Mouse (Mus musculus): Measurements from ENCODE around the gene Amn. TPM values are rescaled to one million over a fixed set of nuclear protein-coding genes. Genes with fewer than 3 reads are reported as not detected.

Gene Amn
- polyA plus RNA-seq, 1 experiment from 2014 or later, result 50.2 TPM

DNA sequence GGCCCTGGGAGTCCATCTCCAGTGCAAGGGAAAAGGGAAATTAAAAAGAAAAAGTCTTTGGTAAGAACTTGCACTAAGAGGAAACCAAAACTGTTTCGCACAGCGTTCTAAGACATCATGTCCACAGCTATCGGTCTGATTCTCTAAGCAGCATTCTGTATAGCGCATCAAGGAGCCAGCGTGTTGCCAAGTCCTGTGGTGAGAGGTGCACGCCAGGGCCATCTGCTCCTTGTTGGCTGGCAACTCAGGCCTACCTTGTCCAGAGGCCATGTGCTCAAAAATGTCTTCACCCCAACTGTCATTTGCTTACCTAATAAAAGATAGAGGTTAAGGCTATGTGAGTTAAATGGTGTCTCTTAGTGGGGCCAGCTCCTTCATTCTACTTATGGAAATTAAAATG is 29.0 kb upstream of the Amn start:
- no peak for ATAC-seq (ENCODE audit: low FRiP score)
- no peak overlapping the region for H3K4me3 ChIP-seq (replicated peaks)
- 85% methylated on average over 6 of the region's 6 CpGs for WGBS

GRCm38 (mm10) chr12:111242346-111242745 is 28.5 kb upstream of the Amn start:
- Histone ChIP-seq H3K27ac (replicated peaks) (no peak overlapping the region), H3K27me3 (replicated peaks) (no peaks in the 10 kb centered on the region), H3K36me3 (peaks cover 50% of the 10 kb centered on the region), H3K4me2 (no peak overlapping the region), H3K9ac (replicated peaks) (no peak overlapping the region), H3K4me3 (replicated peaks) (no peak overlapping the region), H3K4me1 (peaks cover 8% of the 10 kb centered on the region; the same call in 1 of the 2 replicates), H3K9me3 (replicated peaks) (no peaks in the 10 kb centered on the region)
- ATAC-seq (ENCODE audit: low FRiP score), result no peak
- WGBS, result 94% methylated on average over 5 of the region's 5 CpGs

More for the DNA sequence above, 29.0 kb upstream of the Amn start:
- no peaks in the 10 kb centered on the region for H3K9me3 ChIP-seq (replicated peaks)
- H3K9ac ChIP-seq (replicated peaks), result no peak overlapping the region
- peaks cover 45% of the 10 kb centered on the region for H3K36me3 ChIP-seq
- no peak overlapping the region for H3K27ac ChIP-seq (replicated peaks)
- no peaks in the 10 kb centered on the region for H3K27me3 ChIP-seq (replicated peaks)
- peaks cover 8% of the 10 kb centered on the region; the same call in 1 of the 2 replicates for H3K4me1 ChIP-seq
- H3K4me2 ChIP-seq, result no peak overlapping the region

GRCm38 (mm10) chr12:111243733-111244132 is 27.2 kb upstream of the Amn start:
- H3K4me3 ChIP-seq (replicated peaks), result no peak overlapping the region
- H3K9me3 ChIP-seq (replicated peaks), result no peaks in the 10 kb centered on the region
- 93% methylated on average over 12 of the region's 12 CpGs for WGBS
- no peak overlapping the region for H3K4me2 ChIP-seq
- H3K27ac ChIP-seq (replicated peaks), result no peak overlapping the region
- no peak overlapping the region for H3K9ac ChIP-seq (replicated peaks)
- ATAC-seq (ENCODE audit: low FRiP score), result no peak
- H3K4me1 ChIP-seq, result peaks cover 4% of the 10 kb centered on the region; the same call in 1 of the 2 replicates
- H3K36me3 ChIP-seq, result peaks cover 46% of the 10 kb centered on the region
- no peaks in the 10 kb centered on the region for H3K27me3 ChIP-seq (replicated peaks)

DNA sequence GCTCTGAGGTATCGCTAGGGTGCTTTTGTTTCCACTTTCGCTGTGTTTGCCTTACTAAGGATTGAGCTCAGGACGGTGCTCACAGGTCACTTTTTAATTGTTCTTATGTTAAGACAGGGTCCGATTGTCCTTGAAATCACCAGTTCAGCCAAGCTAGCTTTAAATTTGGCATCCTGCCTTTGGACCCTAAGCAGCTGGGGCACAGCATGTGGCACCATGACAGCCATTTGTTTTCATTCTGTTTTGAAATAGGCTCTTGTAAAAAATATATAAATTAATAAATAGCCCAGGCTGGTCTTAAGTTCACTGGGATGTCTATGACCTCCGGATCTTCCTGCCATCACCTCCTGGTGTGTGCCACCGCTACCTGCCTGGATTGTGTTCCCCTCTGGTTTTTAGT is 25.8 kb upstream of the Amn start:
- Histone ChIP-seq H3K4me3 (replicated peaks) (no peak overlapping the region), H3K9ac (replicated peaks) (no peak overlapping the region), H3K4me2 (no peak overlapping the region), H3K27ac (replicated peaks) (no peak overlapping the region), H3K36me3 (peaks cover 40% of the 10 kb centered on the region), H3K9me3 (replicated peaks) (no peaks in the 10 kb centered on the region), H3K4me1 (no peaks in the 10 kb centered on the region), H3K27me3 (replicated peaks) (no peaks in the 10 kb centered on the region)
- WGBS, result 79% methylated on average over 6 of the region's 6 CpGs
- no peak for ATAC-seq (ENCODE audit: low FRiP score)

GRCm38 (mm10) chr12:111246808-111247464 is 24.0 kb upstream of the Amn start:
- Histone ChIP-seq H3K9me3 (replicated peaks) (no peaks in the 10 kb centered on the region), H3K27ac (replicated peaks) (no peak overlapping the region), H3K4me1 (no peaks in the 10 kb centered on the region), H3K27me3 (replicated peaks) (no peaks in the 10 kb centered on the region), H3K4me2 (no peak overlapping the region), H3K36me3 (peaks cover 39% of the 10 kb centered on the region), H3K9ac (replicated peaks) (no peak overlapping the region), H3K4me3 (replicated peaks) (no peak overlapping the region)
- no peak for ATAC-seq (ENCODE audit: low FRiP score)
- 94% methylated on average over 9 of the region's 9 CpGs for WGBS

GRCm38 (mm10) chr12:111249095-111249494 is 21.8 kb upstream of the Amn start:
- no peak for ATAC-seq (ENCODE audit: low FRiP score)

GRCm38 (mm10) chr12:111250116-111250515 is 20.8 kb upstream of the Amn start:
- H3K27me3 ChIP-seq (replicated peaks), result no peaks in the 10 kb centered on the region
- H3K4me1 ChIP-seq, result no peaks in the 10 kb centered on the region
- H3K9ac ChIP-seq (replicated peaks), result no peak overlapping the region
- H3K27ac ChIP-seq (replicated peaks), result no peak overlapping the region
- no peak overlapping the region for H3K4me3 ChIP-seq (replicated peaks)
- no peak overlapping the region for H3K4me2 ChIP-seq
- WGBS, result 90% methylated on average over 8 of the region's 8 CpGs
- H3K9me3 ChIP-seq (replicated peaks), result no peaks in the 10 kb centered on the region
- H3K36me3 ChIP-seq, result peaks cover 23% of the 10 kb centered on the region
- no peak for ATAC-seq (ENCODE audit: low FRiP score)

More at GRCm38 (mm10) chr12:111249095-111249494, 21.8 kb upstream of the Amn start:
- 61% methylated on average over 3 of the region's 3 CpGs for WGBS
- Histone ChIP-seq H3K36me3 (peaks cover 22% of the 10 kb centered on the region), H3K4me2 (no peak overlapping the region), H3K9ac (replicated peaks) (no peak overlapping the region), H3K9me3 (replicated peaks) (no peaks in the 10 kb centered on the region), H3K4me1 (no peaks in the 10 kb centered on the region), H3K4me3 (replicated peaks) (no peak overlapping the region), H3K27ac (replicated peaks) (no peak overlapping the region), H3K27me3 (replicated peaks) (no peaks in the 10 kb centered on the region)

GRCm38 (mm10) chr12:111251227-111251626 is 19.7 kb upstream of the Amn start:
- H3K36me3 ChIP-seq, result peaks cover 27% of the 10 kb centered on the region
- H3K4me3 ChIP-seq (replicated peaks), result no peak overlapping the region
- H3K27ac ChIP-seq (replicated peaks), result no peak overlapping the region
- 65% methylated on average over 9 of the region's 9 CpGs for WGBS
- no peaks in the 10 kb centered on the region for H3K27me3 ChIP-seq (replicated peaks)
- H3K9me3 ChIP-seq (replicated peaks), result no peaks in the 10 kb centered on the region
- H3K4me1 ChIP-seq, result no peaks in the 10 kb centered on the region
- no peak for ATAC-seq (ENCODE audit: low FRiP score)
- H3K4me2 ChIP-seq, result no peak overlapping the region
- H3K9ac ChIP-seq (replicated peaks), result no peak overlapping the region

DNA sequence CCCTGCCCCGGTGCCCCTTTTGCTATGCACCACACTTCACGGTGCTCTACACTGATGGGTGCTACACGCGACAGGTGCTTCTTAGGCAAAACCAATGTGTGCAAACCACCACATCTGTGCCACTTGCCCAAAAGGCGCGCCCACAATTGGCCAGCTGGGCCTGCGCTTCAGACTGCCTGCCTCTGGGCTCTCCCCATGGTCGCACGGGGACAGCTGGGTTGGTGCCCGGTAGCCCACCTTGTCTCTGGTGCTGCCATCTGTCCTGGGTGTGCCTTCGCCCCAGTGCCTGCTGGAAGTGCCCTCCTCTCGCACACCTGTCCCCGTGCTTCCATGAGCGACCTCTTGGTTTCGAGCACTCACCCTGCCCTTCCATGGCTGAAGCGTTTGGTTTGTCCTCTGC is 7.2 kb upstream of the Amn start:
- ATAC-seq (ENCODE audit: low FRiP score), result no peak
- Histone ChIP-seq H3K9ac (replicated peaks) (no peak overlapping the region), H3K36me3 (peaks cover 38% of the 10 kb centered on the region), H3K27ac (replicated peaks) (no peak overlapping the region), H3K27me3 (replicated peaks) (0 out of 2 replicates have a peak, but pooled peaks cover 4% of the 10 kb centered on the region), H3K4me1 (no peaks in the 10 kb centered on the region), H3K4me3 (replicated peaks) (no peak overlapping the region), H3K4me2 (no peak overlapping the region), H3K9me3 (replicated peaks) (no peaks in the 10 kb centered on the region)
- 94% methylated on average over 16 of the region's 16 CpGs for WGBS

- Histone ChIP-seq H3K36me3 (peaks cover 32% of the 10 kb centered on the region), H3K4me3 (replicated peaks) (no peak overlapping the region), H3K4me2 (no peak overlapping the region), H3K27ac (replicated peaks) (no peak overlapping the region), H3K27me3 (replicated peaks) (peaks cover 18% of the 10 kb centered on the region), H3K9ac (replicated peaks) (no peak overlapping the region), H3K9me3 (replicated peaks) (no peaks in the 10 kb centered on the region), H3K4me1 (no peaks in the 10 kb centered on the region)
- ATAC-seq (ENCODE audit: low FRiP score), result no peak
- 74% methylated on average over 5 of the region's 5 CpGs for WGBS
These were observed 5.7 kb upstream of the Amn start for GRCm38 (mm10) chr12:111265212-111265611.

GRCm38 (mm10) chr12:111266592-111266991 is 4.3 kb upstream of the Amn start:
- H3K27me3 ChIP-seq (replicated peaks), result peaks cover 32% of the 10 kb centered on the region
- no peaks in the 10 kb centered on the region for H3K9me3 ChIP-seq (replicated peaks)
- WGBS, result 78% methylated on average over 12 of the region's 12 CpGs
- H3K4me2 ChIP-seq, result no peak overlapping the region
- peaks cover 24% of the 10 kb centered on the region for H3K36me3 ChIP-seq
- peaks cover 8% of the 10 kb centered on the region; the same call in 1 of the 2 replicates for H3K4me1 ChIP-seq
- H3K9ac ChIP-seq (replicated peaks), result no peak overlapping the region
- ATAC-seq (ENCODE audit: low FRiP score), result no peak
- H3K4me3 ChIP-seq (replicated peaks), result no peak overlapping the region
- H3K27ac ChIP-seq (replicated peaks), result no peak overlapping the region

DNA sequence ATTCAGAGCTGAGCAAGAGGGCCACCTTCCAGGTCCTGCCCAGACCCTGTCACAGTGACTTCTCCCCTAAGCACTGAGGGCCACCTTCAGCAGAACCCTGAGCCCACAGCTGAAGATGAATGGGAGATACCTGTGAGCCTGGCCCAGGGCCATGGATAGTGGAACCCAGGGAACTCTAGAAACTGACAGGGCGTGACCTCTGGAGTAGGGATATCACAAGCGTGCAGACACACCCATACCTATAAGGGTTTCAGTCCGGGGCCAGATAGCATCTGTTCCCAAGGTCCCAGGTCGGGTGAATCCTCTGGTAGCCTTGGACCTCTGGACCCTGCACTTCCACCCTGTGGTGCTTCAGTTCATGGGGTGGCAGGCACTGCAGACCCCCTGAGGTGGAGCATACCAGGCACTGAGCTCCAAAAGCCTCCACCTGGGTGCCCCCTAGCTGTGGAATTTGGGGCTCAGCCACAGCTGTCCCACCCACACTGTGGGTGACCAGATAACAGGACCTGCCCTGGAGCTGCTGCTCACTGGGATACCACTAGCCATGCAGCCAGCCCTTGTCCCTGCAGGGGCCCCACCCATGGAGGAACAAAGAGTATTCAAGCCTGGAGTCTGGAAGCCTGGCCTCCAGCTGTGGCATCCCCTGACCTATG is 3.1 kb upstream of the Amn start:
- no peak overlapping the region for H3K4me2 ChIP-seq
- no peak overlapping the region for H3K4me3 ChIP-seq (replicated peaks)
- H3K27me3 ChIP-seq (replicated peaks), result peaks cover 44% of the 10 kb centered on the region
- ATAC-seq (ENCODE audit: low FRiP score), result no peak
- no peaks in the 10 kb centered on the region for H3K9me3 ChIP-seq (replicated peaks)
- H3K9ac ChIP-seq (replicated peaks), result no peak overlapping the region
- H3K27ac ChIP-seq (replicated peaks), result no peak overlapping the region
- H3K36me3 ChIP-seq, result peaks cover 16% of the 10 kb centered on the region
- peaks cover 9% of the 10 kb centered on the region; the same call in 1 of the 2 replicates for H3K4me1 ChIP-seq
- 82% methylated on average over 4 of the region's 4 CpGs for WGBS
